Mouse (Mus musculus): Measurements from ENCODE around the gene Bloc1s3. TPM values are rescaled to one million over a fixed set of nuclear protein-coding genes. Genes with fewer than 3 reads are reported as not detected.

Bloc1s3 gene
- polyA plus RNA-seq, 1 experiment, result 10.3 TPM

- no peak for TF ChIP-seq GATA1 (IDR thresholded peaks at IDR 0.05; ENCODE audit: low read length)
Measured at GRCm38 (mm10) chr7:19500420-19501363, 7.5 kb downstream of the Bloc1s3 start.

GRCm38 (mm10) chr7:19498326-19498725 lies 9.8 kb downstream of the Bloc1s3 start:
- TF ChIP-seq GATA1 (IDR thresholded peaks at IDR 0.05; ENCODE audit: low read length), result no peak

GRCm38 (mm10) chr7:19496214-19496555 lies 12.0 kb downstream of the Bloc1s3 start:
- TF ChIP-seq GATA1 (IDR thresholded peaks at IDR 0.05; ENCODE audit: low read length), result no peak

- no peak for TF ChIP-seq GATA1 (IDR thresholded peaks at IDR 0.05; ENCODE audit: low read length)
Measured at GRCm38 (mm10) chr7:19495521-19496213, 12.5 kb downstream of the Bloc1s3 start.

- no peak for TF ChIP-seq GATA1 (IDR thresholded peaks at IDR 0.05; ENCODE audit: low read length)
Measured at GRCm38 (mm10) chr7:19494751-19495474, 13.3 kb downstream of the Bloc1s3 start.

GRCm38 (mm10) chr7:19491731-19492130 lies 16.4 kb downstream of the Bloc1s3 start:
- no peak for TF ChIP-seq GATA1 (IDR thresholded peaks at IDR 0.05; ENCODE audit: low read length)

- TF ChIP-seq GATA1 (IDR thresholded peaks at IDR 0.05; ENCODE audit: low read length), result no peak
Measured at GRCm38 (mm10) chr7:19489525-19489924, 18.6 kb downstream of the Bloc1s3 start.

GRCm38 (mm10) chr7:19486549-19486948 lies 21.6 kb downstream of the Bloc1s3 start:
- TF ChIP-seq GATA1 (IDR thresholded peaks at IDR 0.05; ENCODE audit: low read length), result no peak

- no peak for TF ChIP-seq GATA1 (IDR thresholded peaks at IDR 0.05; ENCODE audit: low read length)
Measured at GRCm38 (mm10) chr7:19485488-19485887, 22.7 kb downstream of the Bloc1s3 start.

- no peak for TF ChIP-seq GATA1 (IDR thresholded peaks at IDR 0.05; ENCODE audit: low read length)
Measured at GRCm38 (mm10) chr7:19483281-19483680, 24.9 kb downstream of the Bloc1s3 start.

GRCm38 (mm10) chr7:19477624-19478384 lies 30.4 kb downstream of the Bloc1s3 start:
- TF ChIP-seq GATA1 (IDR thresholded peaks at IDR 0.05; ENCODE audit: low read length), result no peak

- no peak for TF ChIP-seq GATA1 (IDR thresholded peaks at IDR 0.05; ENCODE audit: low read length)
Measured at GRCm38 (mm10) chr7:19477084-19477483, 31.1 kb downstream of the Bloc1s3 start.

GRCm38 (mm10) chr7:19473875-19474443 lies 34.2 kb downstream of the Bloc1s3 start:
- no peak for TF ChIP-seq GATA1 (IDR thresholded peaks at IDR 0.05; ENCODE audit: low read length)

GRCm38 (mm10) chr7:19472403-19472802 lies 35.8 kb downstream of the Bloc1s3 start:
- no peak for TF ChIP-seq GATA1 (IDR thresholded peaks at IDR 0.05; ENCODE audit: low read length)

GRCm38 (mm10) chr7:19470308-19470707 lies 37.9 kb downstream of the Bloc1s3 start:
- TF ChIP-seq GATA1 (IDR thresholded peaks at IDR 0.05; ENCODE audit: low read length), result no peak
